Mouse (Mus musculus): ENCODE results near the gene Ddx19a. TPM values are rescaled to one million over a fixed set of nuclear protein-coding genes. Genes with fewer than 3 reads are reported as not detected.
A peak's percentile ranks its signal among the peaks of the same experiment; 100 is the strongest.
"Not testable (repeated sequence)": the region's sequence is repeated elsewhere in the genome, so short reads cannot be mapped to it uniquely, and the experiment has no call there.

Ddx19a gene
- polyA plus RNA-seq, 1 experiment: 28.4 TPM

DNA sequence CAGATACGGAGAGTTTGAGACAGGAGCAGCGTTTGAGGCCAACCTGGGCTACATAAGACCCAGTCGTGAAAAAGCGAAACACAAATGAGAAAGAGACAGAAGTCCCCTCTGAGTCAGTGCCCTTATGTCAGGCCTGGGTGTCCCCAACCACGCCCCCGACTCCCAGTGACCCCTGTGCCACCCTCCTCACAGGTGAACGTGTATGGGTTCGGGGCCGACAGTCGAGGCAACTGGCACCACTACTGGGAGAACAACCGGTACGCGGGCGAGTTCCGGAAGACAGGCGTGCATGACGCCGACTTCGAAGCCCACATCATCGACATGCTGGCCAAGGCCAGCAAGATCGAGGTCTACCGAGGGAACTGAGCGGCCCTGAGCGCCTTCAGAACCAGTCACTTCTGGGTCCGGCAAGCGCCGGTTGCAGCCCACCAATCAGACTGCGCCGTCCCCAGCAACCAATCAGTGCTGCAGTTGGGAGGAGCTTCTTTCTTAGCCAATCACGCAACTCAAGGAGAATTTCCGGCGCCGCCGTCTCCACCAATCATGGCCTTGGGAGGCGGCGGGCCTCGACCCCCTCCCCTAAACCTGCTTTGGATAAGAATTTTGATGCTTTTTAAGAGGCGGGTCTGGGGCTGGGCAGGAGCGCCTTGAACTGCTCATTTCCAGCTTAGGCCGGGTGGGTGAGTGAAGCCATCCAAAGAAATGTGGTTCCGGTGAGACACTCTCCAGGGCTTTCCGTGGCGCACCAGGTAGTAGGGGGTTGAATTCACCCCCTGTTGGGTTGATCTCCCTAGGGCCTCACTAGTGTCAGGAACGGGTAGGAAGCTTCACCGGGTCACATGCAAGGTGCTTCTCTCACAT, 27.5 kb downstream of the Ddx19a start:
- DNase-seq (ENCODE audit: low spot score): peak; percentile 76

- DNase-seq (ENCODE audit: low spot score): no peak
Measured at GRCm38 (mm10) chr8:110967326-110967725, 30.3 kb downstream of the Ddx19a start.

DNA sequence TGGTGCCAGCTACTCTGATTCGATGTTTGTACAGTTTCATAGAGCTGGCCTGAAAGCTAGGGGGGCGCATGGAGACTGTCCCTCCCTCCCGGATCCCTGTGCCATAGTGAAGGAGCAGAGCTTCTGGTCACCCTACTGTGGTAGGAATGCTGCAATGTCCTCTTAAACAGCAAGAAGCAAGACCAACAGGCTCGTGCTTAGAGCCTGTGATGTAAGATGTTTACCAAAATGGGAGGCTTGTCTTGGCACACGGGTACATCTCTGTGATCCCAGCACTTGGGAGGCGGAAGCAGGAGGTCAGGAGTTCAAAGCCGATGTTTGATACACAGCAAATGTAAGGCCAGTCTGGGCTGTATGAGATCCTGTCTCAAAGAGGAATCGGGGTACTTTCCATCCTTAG, 31.0 kb downstream of the Ddx19a start:
- DNase-seq (ENCODE audit: low spot score): no peak

DNA sequence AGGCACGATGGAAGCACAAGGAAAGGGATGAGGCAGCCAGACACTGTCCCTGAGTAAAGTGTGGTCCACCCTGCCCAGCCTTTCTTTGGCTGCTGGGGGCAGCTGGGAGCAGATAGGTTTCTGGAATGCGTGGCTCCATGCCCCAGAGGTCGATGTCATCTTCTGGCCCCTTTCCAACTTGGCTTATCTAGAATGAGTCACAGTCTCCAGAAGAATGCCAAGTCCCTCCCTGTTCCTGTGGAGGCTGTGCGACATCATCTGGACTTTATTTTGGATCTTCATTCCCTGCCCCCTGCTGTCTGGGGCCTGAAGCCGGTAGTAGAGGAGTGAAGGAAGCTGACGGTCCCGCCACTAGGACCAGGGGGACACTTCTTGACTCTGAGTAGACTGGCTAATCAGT, 32.0 kb downstream of the Ddx19a start:
- DNase-seq (ENCODE audit: low spot score): no peak

DNA sequence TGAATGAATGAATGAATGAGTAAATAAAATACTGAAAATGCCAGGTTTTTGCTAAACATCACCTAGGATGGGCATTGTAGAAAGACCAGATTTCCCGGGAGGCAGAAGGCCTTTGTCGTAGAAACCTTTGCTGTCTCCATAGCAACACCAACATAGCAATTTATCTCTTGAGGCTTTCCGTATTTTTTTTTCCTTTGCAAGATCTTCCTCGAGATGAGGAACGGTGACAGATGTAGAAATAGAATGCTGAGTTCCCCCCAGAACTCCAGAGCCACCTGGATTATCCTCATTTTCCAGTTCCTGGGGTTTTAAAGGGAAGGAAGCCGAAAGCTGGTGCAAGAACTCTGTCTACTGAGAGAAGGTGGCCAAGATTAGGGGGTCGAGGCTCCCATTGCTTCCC, 32.9 kb downstream of the Ddx19a start:
- DNase-seq (ENCODE audit: low spot score): no peak

- no peak for DNase-seq (ENCODE audit: low spot score)
Measured at GRCm38 (mm10) chr8:110963051-110963450, 34.5 kb downstream of the Ddx19a start.

DNA sequence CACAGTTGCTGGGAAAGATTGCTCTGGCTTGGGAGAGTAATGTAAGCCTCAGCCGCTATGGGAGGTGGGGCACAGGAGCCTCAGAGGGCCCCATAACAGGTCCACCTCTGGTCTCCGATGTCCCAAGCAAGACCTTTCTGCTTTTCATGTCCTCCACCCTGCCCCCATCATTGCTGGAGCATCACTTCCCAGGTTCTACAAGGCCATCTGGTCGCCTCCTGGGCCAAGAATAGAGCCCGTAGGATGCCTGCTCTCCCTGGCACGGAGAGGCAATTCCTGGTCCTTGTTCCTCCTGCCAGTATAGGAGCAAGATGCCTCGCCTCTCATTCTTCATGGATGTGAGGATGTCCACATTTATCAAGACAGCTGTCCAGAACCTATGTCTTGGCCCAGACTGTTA, 37.7 kb downstream of the Ddx19a start:
- DNase-seq (ENCODE audit: low spot score): no peak

DNA sequence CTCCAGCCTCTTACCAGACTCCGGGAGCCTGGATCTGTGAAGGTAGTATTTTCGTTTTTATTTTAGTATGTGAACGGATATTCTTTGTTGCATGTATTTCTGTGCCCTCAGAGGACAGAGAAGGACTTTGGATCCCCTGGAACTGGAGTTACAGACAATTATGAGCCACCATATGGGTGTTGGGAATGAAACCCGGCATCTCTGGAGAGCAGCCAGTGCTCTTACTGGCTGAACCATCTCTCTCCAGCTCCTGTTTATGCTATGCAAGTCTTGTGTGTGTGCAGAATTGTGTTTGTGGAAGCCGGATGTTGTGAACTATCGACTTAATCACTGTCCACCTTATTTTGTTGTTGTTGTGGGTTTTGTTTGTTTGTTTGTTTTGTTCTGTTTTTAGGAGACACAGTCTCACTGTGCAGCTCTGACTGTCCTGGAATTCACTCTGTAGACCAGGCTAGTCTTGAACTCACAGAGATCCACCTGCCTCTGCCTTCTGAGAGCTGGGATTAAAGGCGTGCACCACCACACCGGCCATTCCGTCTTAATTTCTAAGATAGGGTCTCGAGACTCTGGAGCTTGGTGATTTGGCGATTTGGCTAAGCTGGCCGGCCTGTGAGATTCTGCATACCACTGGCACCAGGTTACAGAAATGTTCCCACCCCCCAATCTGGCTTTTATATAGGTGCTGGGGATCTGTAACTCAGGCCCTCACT, 38.4 kb downstream of the Ddx19a start:
- no peak for DNase-seq (ENCODE audit: low spot score)

GRCm38 (mm10) chr8:110958553-110958952, 39.0 kb downstream of the Ddx19a start:
- DNase-seq (ENCODE audit: low spot score): not testable (repeated sequence)

DNA sequence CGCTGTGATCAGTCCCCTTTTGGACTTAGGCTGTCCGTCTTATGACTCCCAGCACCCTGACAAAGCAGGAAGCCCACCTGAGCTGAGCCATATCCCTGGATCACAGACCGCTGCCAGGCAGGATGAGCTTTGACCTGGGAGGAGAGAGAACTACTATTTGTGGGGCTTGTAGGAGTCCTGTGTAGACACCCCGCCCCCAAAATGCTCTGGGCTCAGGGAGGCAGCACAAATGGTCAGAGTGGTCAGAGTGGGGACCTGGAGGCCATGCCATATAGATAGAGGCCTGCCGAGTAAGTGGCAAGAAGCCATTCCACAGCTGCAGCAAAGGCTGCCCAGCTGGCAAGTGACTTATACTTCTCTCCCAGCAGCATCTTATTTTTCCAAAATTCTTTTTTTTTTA, 39.5 kb downstream of the Ddx19a start:
- no peak for DNase-seq (ENCODE audit: low spot score)

- DNase-seq (ENCODE audit: low spot score): no peak
Measured at GRCm38 (mm10) chr8:110957471-110957870, 40.1 kb downstream of the Ddx19a start.

GRCm38 (mm10) chr8:110956619-110957450, 40.8 kb downstream of the Ddx19a start:
- DNase-seq (ENCODE audit: low spot score): no peak

DNA sequence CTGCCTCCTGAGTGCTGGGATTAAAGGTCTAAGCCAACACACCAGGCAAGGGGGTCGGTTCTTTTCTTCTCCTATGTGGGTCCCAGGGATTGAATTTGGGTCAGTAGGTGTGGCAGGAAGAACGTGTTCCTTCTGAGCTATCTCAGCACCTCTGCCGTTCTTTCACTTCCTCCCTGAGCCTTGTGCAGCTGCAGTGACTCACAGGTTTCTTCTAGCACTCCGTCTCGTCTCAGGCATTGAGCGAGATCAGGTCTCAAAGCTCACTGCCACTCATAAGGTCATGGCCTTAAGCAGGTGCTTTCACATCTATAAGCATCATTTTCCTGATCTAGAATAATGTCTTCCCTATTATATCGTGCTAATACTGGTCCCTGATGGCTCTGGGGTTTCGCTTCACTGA, 42.8 kb downstream of the Ddx19a start:
- no peak for DNase-seq (ENCODE audit: low spot score)

- no peak for DNase-seq (ENCODE audit: low spot score)
Measured at GRCm38 (mm10) chr8:110950065-110950484, 47.5 kb downstream of the Ddx19a start.

GRCm38 (mm10) chr8:110945716-110946115, 51.9 kb downstream of the Ddx19a start:
- no peak for DNase-seq (ENCODE audit: low spot score)

DNA sequence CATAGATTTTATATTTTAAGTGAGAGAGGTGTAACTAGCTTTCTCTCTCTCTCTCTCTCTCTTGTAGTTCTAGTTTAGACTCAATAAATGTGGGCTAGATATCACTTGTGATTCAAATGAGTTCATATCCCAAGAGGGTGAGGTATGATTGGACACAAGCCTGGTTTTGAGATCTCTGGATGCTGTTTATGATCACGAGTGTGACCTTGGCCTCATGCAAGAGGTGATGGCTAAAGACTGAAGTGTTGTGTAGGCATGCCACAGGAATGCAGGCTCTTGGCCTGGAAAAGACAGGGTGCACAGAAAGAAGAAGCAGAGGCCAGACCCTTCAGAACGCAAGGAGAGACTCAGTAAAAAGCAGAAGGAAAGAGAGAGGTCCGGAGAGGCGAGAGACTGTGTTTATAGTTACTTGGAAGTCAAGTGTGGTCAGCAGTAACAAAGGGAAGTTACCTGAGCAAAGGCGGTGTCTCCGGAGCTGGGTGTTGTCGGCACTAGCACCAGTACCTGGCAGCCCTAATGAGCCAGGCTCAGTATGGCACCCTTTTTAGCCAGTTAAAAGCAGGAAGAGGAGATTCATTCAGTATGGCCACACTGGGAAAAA, 53.2 kb downstream of the Ddx19a start:
- no peak for DNase-seq (ENCODE audit: low spot score)

- peak; percentile 56 for DNase-seq (ENCODE audit: low spot score)
Measured at GRCm38 (mm10) chr8:110941453-110941948, 56.1 kb downstream of the Ddx19a start.

DNA sequence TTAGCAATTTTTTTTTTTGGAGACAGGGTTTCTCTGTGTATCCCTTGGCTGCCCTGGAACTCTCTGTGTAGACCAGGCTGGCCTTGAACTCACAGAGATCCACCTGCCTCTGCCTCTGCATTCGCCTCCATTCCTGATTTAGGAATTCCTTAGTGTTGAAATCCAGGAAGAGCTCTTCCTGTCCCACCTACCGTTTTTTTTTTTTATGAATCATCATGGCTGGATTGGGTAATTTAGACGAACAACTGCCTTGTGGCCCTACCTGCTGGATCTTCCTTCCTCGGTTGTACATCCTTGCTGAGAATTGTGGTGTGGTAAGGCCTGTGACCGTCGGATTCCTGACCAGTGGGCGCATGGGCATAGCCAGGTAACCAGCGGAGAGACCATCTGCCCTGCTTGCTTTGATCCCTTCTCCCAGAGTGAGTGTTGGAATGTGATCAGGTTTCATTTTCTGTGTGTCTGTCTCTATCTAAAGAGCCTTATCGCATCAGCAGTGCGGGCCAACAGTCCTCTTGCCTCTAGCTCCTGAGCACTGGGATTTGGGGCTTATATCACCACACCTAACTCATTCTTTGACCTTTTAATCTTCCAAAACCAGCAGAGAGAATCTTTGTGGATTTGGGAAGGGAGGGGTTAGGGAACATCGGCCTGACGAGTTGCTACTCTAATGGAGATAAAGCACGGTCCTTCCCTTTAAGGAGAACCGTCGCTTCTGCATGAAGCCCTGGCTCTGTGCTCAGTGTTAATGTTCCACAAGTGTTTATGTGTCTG, 56.7 kb downstream of the Ddx19a start:
- no peak for DNase-seq (ENCODE audit: low spot score)

DNA sequence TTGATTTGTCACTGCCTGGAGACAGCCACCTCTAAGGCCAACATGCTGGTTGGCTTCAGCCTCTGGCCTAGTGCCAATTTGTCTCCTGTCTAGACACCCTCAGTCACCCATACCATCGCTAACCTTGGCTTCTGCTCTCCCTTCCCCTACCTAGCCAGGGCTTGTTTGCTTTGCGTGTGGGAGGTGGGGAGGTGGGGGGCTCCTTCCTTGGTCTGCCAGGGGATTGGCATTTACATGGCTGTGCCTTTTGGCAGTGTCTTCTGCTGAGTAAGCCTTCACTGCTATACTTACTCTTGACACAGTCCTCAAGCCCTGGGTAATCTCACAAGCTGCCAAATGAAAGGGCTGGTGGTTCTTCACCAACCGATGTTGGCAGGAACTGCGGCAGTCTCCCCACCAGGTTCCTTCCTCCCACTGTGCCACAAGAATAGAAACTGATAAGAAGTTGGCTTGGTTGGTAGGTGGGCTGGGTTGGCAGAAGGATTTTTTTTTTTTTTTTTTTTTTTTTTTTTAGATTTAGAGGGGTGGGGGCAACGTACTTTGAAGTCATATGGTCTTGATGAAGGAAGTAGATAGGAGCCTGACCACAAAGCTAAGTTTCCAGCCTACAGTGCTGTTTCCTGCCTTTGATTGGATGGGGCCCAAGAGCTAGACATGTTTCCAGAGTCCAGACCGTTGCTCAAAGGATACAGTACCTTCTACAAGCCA, 58.6 kb downstream of the Ddx19a start:
- DNase-seq (ENCODE audit: low spot score): no peak

- DNase-seq (ENCODE audit: low spot score): no peak
Measured at GRCm38 (mm10) chr8:110936217-110936616, 61.4 kb downstream of the Ddx19a start.

Measured in urinary bladder, adult 2 months (tissue).